ENCODE assay signal across 24 mouse cellular contexts in genomic region chr7:97656144-97656543, GRCm38 (mm10). TPM values are rescaled to one million over a fixed set of nuclear protein-coding genes. Genes with fewer than 3 reads are reported as not detected.
DNase-seq lines count a peak whose midpoint lies in the region; ATAC-seq and TF ChIP-seq lines count a peak whose summit lies in the region.
"Had no signal": no experiment of that assay in that cellular context is flagged by ENCODE, and none has a peak within 500 bp of the region (broad histone marks: within the 10 kb centered on the region; RNA-seq: fewer than 3 reads in every experiment).

No protein-coding gene starts in this region.

- no peak overlapping the region for H3K4me2 ChIP-seq in hindbrain, postnatal 0 days (ENCODE audit: low read depth, low read length)
- H3K4me2 ChIP-seq in hindbrain, embryonic 12.5 days (replicated peaks): no peak overlapping the region
- H3K4me2 ChIP-seq in lung, embryonic 14.5 days: no peak overlapping the region
- H3K4me2 ChIP-seq in stomach, postnatal 0 days (replicated peaks; ENCODE audit: low read depth): no peak overlapping the region
- H3K4me2 ChIP-seq: embryonic facial prominence, embryonic 15.5 days; heart, embryonic 15.5 days; limb, embryonic 12.5 days; midbrain, embryonic 15.5 days; neural tube, embryonic 12.5 days had no signal

- no peaks in the 10 kb centered on the region for H3K27me3 ChIP-seq in hindbrain, postnatal 0 days (ENCODE audit: insufficient read depth, low read length)
- no peaks in the 10 kb centered on the region for H3K27me3 ChIP-seq in hindbrain, embryonic 12.5 days
- no peaks in the 10 kb centered on the region for H3K27me3 ChIP-seq in lung, embryonic 14.5 days (ENCODE audit: insufficient read depth, low read length)
- no peaks in the 10 kb centered on the region for H3K27me3 ChIP-seq in stomach, postnatal 0 days (ENCODE audit: control insufficient read depth, insufficient read depth, low read length)
- H3K27me3 ChIP-seq: embryonic facial prominence, embryonic 15.5 days; heart, embryonic 15.5 days; limb, embryonic 12.5 days; midbrain, embryonic 15.5 days; neural tube, embryonic 12.5 days had no signal

- H3K4me3 ChIP-seq in hindbrain, postnatal 0 days (ENCODE audit: low read length): no peak overlapping the region
- no peak overlapping the region for H3K4me3 ChIP-seq in hindbrain, embryonic 12.5 days
- H3K4me3 ChIP-seq in lung, embryonic 14.5 days (ENCODE audit: low read depth, low read length): no peak overlapping the region
- H3K4me3 ChIP-seq in stomach, postnatal 0 days (ENCODE audit: low read depth, low read length): no peak overlapping the region
- H3K4me3 ChIP-seq: embryonic facial prominence, embryonic 15.5 days; heart, embryonic 15.5 days; limb, embryonic 12.5 days; midbrain, embryonic 15.5 days; neural tube, embryonic 12.5 days had no signal

- no peak for DNase-seq in hindbrain, postnatal 0 days (ENCODE audit: low spot score)
- peak; percentile 12 to 17 for DNase-seq in kidney, postnatal 36 days
- no peak for DNase-seq in kidney, postnatal 4 days
- DNase-seq in lung, embryonic 14.5 days: no peak
- no peak for DNase-seq in lung, postnatal 14 days
- no peak for DNase-seq in stomach, postnatal 0 days (ENCODE audit: low spot score)
- no peak for DNase-seq in right cerebral cortex, postnatal 25 days
- DNase-seq: adrenal gland, postnatal 10 days; cerebellum, adult 8-10 months; gastrocnemius, postnatal 14 days; heart, adult 18-20 months; kidney, adult 11 months; layer of hippocampus, postnatal 36 days; retina, postnatal 1 day; thymus, postnatal 25 days had no signal

- peaks cover 9% of the 10 kb centered on the region for H3K36me3 ChIP-seq in hindbrain, postnatal 0 days (ENCODE audit: insufficient read depth, low read length)
- H3K36me3 ChIP-seq in hindbrain, embryonic 12.5 days: peaks cover 21% of the 10 kb centered on the region
- H3K36me3 ChIP-seq in lung, embryonic 14.5 days (ENCODE audit: insufficient read depth): peaks cover 37% of the 10 kb centered on the region
- peaks cover 8% of the 10 kb centered on the region for H3K36me3 ChIP-seq in stomach, postnatal 0 days (ENCODE audit: control insufficient read depth, insufficient read depth, low read length)
- H3K36me3 ChIP-seq: midbrain, embryonic 15.5 days had no signal

- no peak overlapping the region for H3K9ac ChIP-seq in hindbrain, postnatal 0 days (replicated peaks; ENCODE audit: low read length)
- no peak overlapping the region for H3K9ac ChIP-seq in hindbrain, embryonic 12.5 days
- no peak overlapping the region for H3K9ac ChIP-seq in lung, embryonic 14.5 days
- H3K9ac ChIP-seq in stomach, postnatal 0 days (ENCODE audit: low read length): no peak overlapping the region
- H3K9ac ChIP-seq: embryonic facial prominence, embryonic 15.5 days; heart, embryonic 15.5 days; limb, embryonic 12.5 days; midbrain, embryonic 15.5 days; neural tube, embryonic 12.5 days had no signal

- no peak for ATAC-seq in hindbrain, postnatal 0 days
- ATAC-seq in hindbrain, embryonic 12.5 days (ENCODE audit: low FRiP score): no peak
- ATAC-seq in lung, embryonic 14.5 days (ENCODE audit: insufficient read depth): no peak
- ATAC-seq in stomach, postnatal 0 days (ENCODE audit: low FRiP score, low TSS enrichment): no peak
- ATAC-seq: forebrain, embryonic 14.5 days; hindbrain, embryonic 16.5 days; midbrain, embryonic 15.5 days had no signal

- H3K27ac ChIP-seq in hindbrain, postnatal 0 days: no peak overlapping the region
- no peak overlapping the region for H3K27ac ChIP-seq in hindbrain, embryonic 12.5 days
- no peak overlapping the region for H3K27ac ChIP-seq in lung, embryonic 14.5 days (ENCODE audit: low read depth)
- no peak overlapping the region for H3K27ac ChIP-seq in stomach, postnatal 0 days (replicated peaks)
- H3K27ac ChIP-seq: embryonic facial prominence, embryonic 15.5 days; heart, embryonic 15.5 days; limb, embryonic 12.5 days; macrophage; midbrain, embryonic 15.5 days; neural tube, embryonic 12.5 days had no signal

- no peaks in the 10 kb centered on the region for H3K9me3 ChIP-seq in hindbrain, postnatal 0 days (ENCODE audit: low read length)
- no peaks in the 10 kb centered on the region for H3K9me3 ChIP-seq in hindbrain, embryonic 12.5 days (replicated peaks)
- no peaks in the 10 kb centered on the region for H3K9me3 ChIP-seq in lung, embryonic 14.5 days (ENCODE audit: low read depth, low read length)
- H3K9me3 ChIP-seq in stomach, postnatal 0 days (ENCODE audit: control insufficient read depth, low read length): no peaks in the 10 kb centered on the region
- H3K9me3 ChIP-seq: embryonic facial prominence, embryonic 15.5 days; heart, embryonic 15.5 days; limb, embryonic 12.5 days; midbrain, embryonic 15.5 days; neural tube, embryonic 12.5 days had no signal

- TF ChIP-seq CTCF in hindbrain, postnatal 0 days (IDR thresholded peaks at IDR 0.05; ENCODE audit: low read depth): peak; percentile 39
- 0 out of 2 replicates have a peak, but pooled peaks have one; percentile 5 for TF ChIP-seq CTCF in lung, embryonic 14.5 days (IDR thresholded peaks at IDR 0.05; ENCODE audit: low read depth)
- peak; percentile 43 for TF ChIP-seq CTCF in stomach, postnatal 0 days (IDR thresholded peaks at IDR 0.05; ENCODE audit: low read depth)

- H3K4me1 ChIP-seq in hindbrain, postnatal 0 days (ENCODE audit: insufficient read depth, low read length): no peaks in the 10 kb centered on the region
- no peaks in the 10 kb centered on the region for H3K4me1 ChIP-seq in hindbrain, embryonic 12.5 days
- no peaks in the 10 kb centered on the region for H3K4me1 ChIP-seq in lung, embryonic 14.5 days (ENCODE audit: insufficient read depth)
- no peaks in the 10 kb centered on the region for H3K4me1 ChIP-seq in stomach, postnatal 0 days (replicated peaks; ENCODE audit: control insufficient read depth, insufficient read depth)
- H3K4me1 ChIP-seq: embryonic facial prominence, embryonic 15.5 days; heart, embryonic 15.5 days; limb, embryonic 12.5 days; midbrain, embryonic 15.5 days; neural tube, embryonic 12.5 days had no signal

- WGBS in hindbrain, postnatal 0 days: 91% methylated on average over 6 of the region's 6 CpGs
- 92% methylated on average over 6 of the region's 6 CpGs for WGBS in hindbrain, embryonic 12.5 days
- 91% methylated on average over 6 of the region's 6 CpGs for WGBS in lung, embryonic 14.5 days
- WGBS in stomach, postnatal 0 days: 89% methylated on average over 6 of the region's 6 CpGs

- no peak for TF ChIP-seq EP300 in stomach, postnatal 0 days (optimal IDR thresholded peaks at IDR 0.05)

RNA-seq across cellular contexts. Expression of gene Clns1a, which starts 40.3 kb away (rescaled TPM):
- total RNA-seq in hindbrain, postnatal 0 days (2014; rRNA removed): 99.6 and 102 TPM in 2 replicates
- 172 and 175 TPM in 2 replicates for polyA plus RNA-seq in hindbrain, postnatal 0 days (2015; fragmentation: Nextera tagmentation; extraction: Ambion mirVana)
- 197 TPM in 2 replicates for polyA plus RNA-seq in hindbrain, embryonic 12.5 days (2016; fragmentation: Nextera tagmentation; extraction: Ambion mirVana)
- 213 and 214 TPM in 2 replicates for polyA plus RNA-seq in lung, embryonic 14.5 days (2014; fragmentation: Nextera tagmentation; extraction: Ambion mirVana)
- polyA plus RNA-seq in stomach, postnatal 0 days (2015; fragmentation: Nextera tagmentation; extraction: Ambion mirVana): 78.4 and 79.2 TPM in 2 replicates

Comparison
In these comparisons a context has a peak if more than half of its experiments do, and no peak if none do; other contexts are left out.
1. DNase-seq: peak in kidney, postnatal 36 days (2 of 2); none in hindbrain, postnatal 0 days (single experiment), kidney, postnatal 4 days (0 of 2), lung, embryonic 14.5 days (single experiment), lung, postnatal 14 days (single experiment), stomach, postnatal 0 days (single experiment) and right cerebral cortex, postnatal 25 days (single experiment).
2. Peak in every context shown above with its lines, with median percentiles within 50 percentile points of each other: CTCF ChIP-seq.